In the genomic region with DNA sequence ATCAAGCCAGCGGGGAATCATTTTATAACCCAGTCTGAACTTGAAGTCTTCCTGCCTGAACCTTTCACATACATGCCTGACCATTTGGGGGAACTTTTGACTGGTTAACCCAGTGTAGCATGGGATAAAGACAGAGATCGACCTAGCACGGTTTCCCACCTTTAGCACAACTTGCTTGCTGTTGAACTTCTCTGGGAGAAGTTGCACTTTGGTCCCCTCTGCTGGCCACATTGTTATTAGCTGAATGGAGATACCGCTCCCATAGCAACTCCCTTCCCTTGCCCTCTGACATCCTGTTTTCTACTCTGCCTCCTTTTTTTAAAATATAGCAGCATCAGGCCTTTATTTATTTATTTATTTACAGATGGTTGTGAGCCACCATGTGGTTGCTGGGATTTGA, we compare ENCODE assay signal across 8 mouse cellular contexts. TPM values are rescaled to one million over a fixed set of nuclear protein-coding genes. Genes with fewer than 3 reads are reported as not detected.
DNase-seq lines count a peak whose midpoint lies in the region; ATAC-seq and TF ChIP-seq lines count a peak whose summit lies in the region.

No protein-coding gene starts in this region.

- TF ChIP-seq POLR2A in cortical plate, adult 2 months (IDR thresholded peaks at IDR 0.05; ENCODE audit: extremely low read depth, insufficient read depth, low read length): no peak
- TF ChIP-seq POLR2A in myocyte (IDR thresholded peaks at IDR 0.05; ENCODE audit: insufficient read length, low read depth): no peak
- no peak for TF ChIP-seq POLR2A in thymus, adult 2 months (IDR thresholded peaks at IDR 0.05; ENCODE audit: control insufficient read depth, extremely low read depth, insufficient read depth, low read length, poor library complexity)

- H3ac ChIP-seq in myocyte (ENCODE audit: control insufficient read depth, insufficient read length): no peak overlapping the region

- no peak overlapping the region for H3K9ac ChIP-seq in hindbrain, embryonic 14.5 days
- no peak overlapping the region for H3K9ac ChIP-seq in hindbrain, embryonic 13.5 days

- H3K27me3 ChIP-seq in hindbrain, embryonic 14.5 days (ENCODE audit: control insufficient read depth, insufficient read depth, low read length): peaks cover 4% of the 10 kb centered on the region
- peaks cover 22% of the 10 kb centered on the region; the same call in 1 of the 2 replicates for H3K27me3 ChIP-seq in hindbrain, embryonic 13.5 days
- H3K27me3 ChIP-seq in myocyte (ENCODE audit: control insufficient read depth, insufficient read depth, insufficient read length): peaks cover 34% of the 10 kb centered on the region
- H3K27me3 ChIP-seq in thymus, adult 2 months (ENCODE audit: control insufficient read depth, insufficient read depth, low read length): no peaks in the 10 kb centered on the region

- DNase-seq in hindbrain, embryonic 14.5 days (ENCODE audit: low spot score): peak; percentile 74
- DNase-seq in MEL-GATA-1-ER (ENCODE audit: extremely low read depth, low read depth): peak; percentile 52
- peak; percentile 78 to 89 for DNase-seq in heart, postnatal 14 days
- peak; percentile 63 for DNase-seq in left cerebral cortex, postnatal 4 days
- DNase-seq in thymus, adult 2 months: peak; percentile 90

- intact Hi-C loops in heart, postnatal 14 days (cut with DNase I): loop anchor here (1.0 to 10.0 kb wide), 2 partner anchors 92 to 262 kb away; no protein-coding TSS in a partner anchor
- intact Hi-C loops in left cerebral cortex, postnatal 4 days (cut with DNase I): loop anchor here (5.0 kb wide), 2 partner anchors 54 to 84 kb away; a partner anchor contains a TSS

- no peak overlapping the region for H3K4me2 ChIP-seq in hindbrain, embryonic 14.5 days (replicated peaks)
- no peak overlapping the region for H3K4me2 ChIP-seq in hindbrain, embryonic 13.5 days
- H3K4me2 ChIP-seq in myocyte (ENCODE audit: low read depth): peak overlapping the region; percentile 68

- no peaks in the 10 kb centered on the region for H3K36me3 ChIP-seq in hindbrain, embryonic 14.5 days (replicated peaks; ENCODE audit: control insufficient read depth, insufficient read depth)
- no peaks in the 10 kb centered on the region for H3K36me3 ChIP-seq in hindbrain, embryonic 13.5 days
- H3K36me3 ChIP-seq in myocyte (ENCODE audit: control insufficient read depth, insufficient read depth): no peaks in the 10 kb centered on the region
- H3K36me3 ChIP-seq in thymus, adult 2 months (ENCODE audit: control insufficient read depth, insufficient read depth, low read length): no peaks in the 10 kb centered on the region

- H3K27ac ChIP-seq in hindbrain, embryonic 14.5 days: no peak overlapping the region
- no peak overlapping the region for H3K27ac ChIP-seq in hindbrain, embryonic 13.5 days
- H3K27ac ChIP-seq in cortical plate, adult 2 months (ENCODE audit: insufficient read depth, low read length): no peak overlapping the region
- H3K27ac ChIP-seq in thymus, adult 2 months (ENCODE audit: control insufficient read depth, insufficient read depth, low read length): peak overlapping the region; percentile 32; the same call in 1 of the 2 replicates

- WGBS in hindbrain, embryonic 14.5 days: 33% methylated on average over 4 of the region's 4 CpGs
- WGBS in hindbrain, embryonic 13.5 days: 28% methylated on average over 4 of the region's 4 CpGs
- 23% methylated on average over 4 of the region's 4 CpGs for WGBS in thymus, adult 2 months

- no peaks in the 10 kb centered on the region for H3K9me3 ChIP-seq in hindbrain, embryonic 14.5 days (ENCODE audit: control insufficient read depth, low read length)
- no peaks in the 10 kb centered on the region for H3K9me3 ChIP-seq in hindbrain, embryonic 13.5 days

- peak; percentile 63 for TF ChIP-seq CTCF in cortical plate, adult 2 months (IDR thresholded peaks at IDR 0.05; ENCODE audit: extremely low read depth, insufficient read depth, low read length)
- TF ChIP-seq CTCF in thymus, adult 2 months (IDR thresholded peaks at IDR 0.05; ENCODE audit: borderline replicate concordance, control insufficient read depth, extremely low read depth, insufficient read depth, low read length, poor library complexity): no peak

- no peaks in the 10 kb centered on the region for H3K79me2 ChIP-seq in myocyte (ENCODE audit: control insufficient read depth, insufficient read depth)

- no peak for ATAC-seq in hindbrain, embryonic 14.5 days (ENCODE audit: low FRiP score)
- no peak for ATAC-seq in hindbrain, embryonic 13.5 days (ENCODE audit: low FRiP score)

- 0 out of 2 replicates have a peak, but pooled peaks cover 7% of the 10 kb centered on the region for H3K4me1 ChIP-seq in hindbrain, embryonic 14.5 days (replicated peaks; ENCODE audit: control insufficient read depth, insufficient read depth, low read length)
- peaks cover 9% of the 10 kb centered on the region for H3K4me1 ChIP-seq in hindbrain, embryonic 13.5 days (replicated peaks)
- H3K4me1 ChIP-seq in cortical plate, adult 2 months (ENCODE audit: control insufficient read depth, insufficient read depth, low read length): no peaks in the 10 kb centered on the region
- peaks cover 17% of the 10 kb centered on the region for H3K4me1 ChIP-seq in thymus, adult 2 months (replicated peaks; ENCODE audit: control insufficient read depth, insufficient read depth, low read length)

- no peak overlapping the region for H3K4me3 ChIP-seq in hindbrain, embryonic 14.5 days (replicated peaks; ENCODE audit: low read length)
- no peak overlapping the region for H3K4me3 ChIP-seq in hindbrain, embryonic 13.5 days
- H3K4me3 ChIP-seq in cortical plate, adult 2 months (ENCODE audit: insufficient read depth, low read length): no peak overlapping the region
- no peak overlapping the region for H3K4me3 ChIP-seq in myocyte
- H3K4me3 ChIP-seq in thymus, adult 2 months (ENCODE audit: control insufficient read depth, insufficient read depth, low read length): no peak overlapping the region

TF ChIP-seq in myocyte, 11 proteins besides CTCF, POLR2A, EP300 and RAD21:
- TF ChIP-seq MYOG (IDR thresholded peaks at IDR 0.05; ENCODE audit: control insufficient read depth in 1 of 3, insufficient read depth in 1 of 3, insufficient read length in 2 of 3, low read depth in 2 of 3): no peak
- no peak for TF ChIP-seq MAX (IDR thresholded peaks at IDR 0.05; ENCODE audit: low read depth)
- no peak for TF ChIP-seq CEBPB (IDR thresholded peaks at IDR 0.05; ENCODE audit: insufficient read depth, poor library complexity, severe bottlenecking)
- TF ChIP-seq POLR2AphosphoS2 (IDR thresholded peaks at IDR 0.05; ENCODE audit: insufficient read length, low read depth): no peak
- TF ChIP-seq USF1 (IDR thresholded peaks at IDR 0.05; ENCODE audit: low read depth): no peak
- TF ChIP-seq REST (IDR thresholded peaks at IDR 0.05; ENCODE audit: insufficient read depth, insufficient read length): no peak
- TF ChIP-seq TCF3 (IDR thresholded peaks at IDR 0.05; ENCODE audit: insufficient read length, low read depth): no peak
- TF ChIP-seq MYOD1 (IDR thresholded peaks at IDR 0.05; ENCODE audit: control insufficient read depth in 1 of 3, insufficient read length in 2 of 3, low read depth in 2 of 3): no peak
- TF ChIP-seq TCF12 (IDR thresholded peaks at IDR 0.05; ENCODE audit: insufficient read depth, poor library complexity, severe bottlenecking): no peak
- TF ChIP-seq E2F4 (IDR thresholded peaks at IDR 0.05; ENCODE audit: insufficient read depth): no peak
- TF ChIP-seq SRF (IDR thresholded peaks at IDR 0.05; ENCODE audit: control insufficient read depth, insufficient read length, low read depth): no peak
TF ChIP-seq in myocyte: peak in this region for 0.

RNA-seq across cellular contexts. Expression of a gene that starts 1.3 kb away (rescaled TPM):
- 2.9 and 3.0 TPM in 2 replicates for polyA plus RNA-seq in hindbrain, embryonic 14.5 days (2014; fragmentation: Nextera tagmentation; extraction: Ambion mirVana)
- polyA plus RNA-seq in hindbrain, embryonic 13.5 days (2015; fragmentation: Nextera tagmentation; extraction: Ambion mirVana): 0.83 and 2.3 TPM in 2 replicates
- 0.44 and 0.95 TPM in 2 replicates for polyA plus RNA-seq in cortical plate, adult 2 months (2012; rRNA removed)
- 1 to 10 TPM; 1.2 to 1.3 TPM for total RNA-seq in heart, postnatal 14 days (2021)
- total RNA-seq in left cerebral cortex, postnatal 4 days (2021): 1 to 10 TPM in 1 of 2 experiments, not detected in 1; 1.2 TPM
- polyA plus RNA-seq in myocyte (2012; fragmentation: generic; extraction: Trizol): not detected
- 7.0 and 8.0 TPM in 2 replicates for polyA plus RNA-seq in thymus, adult 2 months (2012; rRNA removed)

RNA-seq across cellular contexts. Expression of a gene that starts 8.0 kb away (rescaled TPM):
- not detected in 2 replicates for polyA plus RNA-seq in hindbrain, embryonic 14.5 days (2014; fragmentation: Nextera tagmentation; extraction: Ambion mirVana)
- polyA plus RNA-seq in hindbrain, embryonic 13.5 days (2015; fragmentation: Nextera tagmentation; extraction: Ambion mirVana): 0.31 TPM in 1 of 2 replicates, not detected in the other
- polyA plus RNA-seq in cortical plate, adult 2 months (2012; rRNA removed): 0.23 and 0.34 TPM in 2 replicates
- under 1 TPM in 1 of 2 experiments, not detected in 1; 0.45 TPM for total RNA-seq in heart, postnatal 14 days (2021)
- total RNA-seq in left cerebral cortex, postnatal 4 days (2021): under 1 TPM in 1 of 2 experiments, not detected in 1; 0.62 TPM
- not detected for polyA plus RNA-seq in myocyte (2012; fragmentation: generic; extraction: Trizol)
- 5.3 and 7.2 TPM in 2 replicates for polyA plus RNA-seq in thymus, adult 2 months (2012; rRNA removed)

RNA-seq across cellular contexts. Expression of a gene that starts 12.6 kb away (rescaled TPM):
- 0.27 and 0.28 TPM in 2 replicates for polyA plus RNA-seq in hindbrain, embryonic 14.5 days (2014; fragmentation: Nextera tagmentation; extraction: Ambion mirVana)
- 0.25 and 0.29 TPM in 2 replicates for polyA plus RNA-seq in hindbrain, embryonic 13.5 days (2015; fragmentation: Nextera tagmentation; extraction: Ambion mirVana)
- polyA plus RNA-seq in cortical plate, adult 2 months (2012; rRNA removed): not detected in 2 replicates
- total RNA-seq in heart, postnatal 14 days (2021): not detected
- total RNA-seq in left cerebral cortex, postnatal 4 days (2021): not detected
- not detected for polyA plus RNA-seq in myocyte (2012; fragmentation: generic; extraction: Trizol)
- 0.22 and 0.50 TPM in 2 replicates for polyA plus RNA-seq in thymus, adult 2 months (2012; rRNA removed)

RNA-seq across cellular contexts. Expression of a gene that starts 18.8 kb away (rescaled TPM):
- polyA plus RNA-seq in hindbrain, embryonic 14.5 days (2014; fragmentation: Nextera tagmentation; extraction: Ambion mirVana): 747 and 789 TPM in 2 replicates
- 802 and 803 TPM in 2 replicates for polyA plus RNA-seq in hindbrain, embryonic 13.5 days (2015; fragmentation: Nextera tagmentation; extraction: Ambion mirVana)
- 240 and 248 TPM in 2 replicates for polyA plus RNA-seq in cortical plate, adult 2 months (2012; rRNA removed)
- total RNA-seq in heart, postnatal 14 days (2021): 100 to 1,000 TPM; 231 to 238 TPM
- total RNA-seq in left cerebral cortex, postnatal 4 days (2021): 100 to 1,000 TPM; 269 to 276 TPM
- polyA plus RNA-seq in myocyte (2012; fragmentation: generic; extraction: Trizol): 575 TPM
- polyA plus RNA-seq in thymus, adult 2 months (2012; rRNA removed): 387 and 460 TPM in 2 replicates

RNA-seq across cellular contexts. Expression of a gene that starts 26.4 kb away (rescaled TPM):
- not detected in 2 replicates for polyA plus RNA-seq in hindbrain, embryonic 14.5 days (2014; fragmentation: Nextera tagmentation; extraction: Ambion mirVana)
- polyA plus RNA-seq in hindbrain, embryonic 13.5 days (2015; fragmentation: Nextera tagmentation; extraction: Ambion mirVana): not detected in 2 replicates
- not detected in 2 replicates for polyA plus RNA-seq in cortical plate, adult 2 months (2012; rRNA removed)
- total RNA-seq in heart, postnatal 14 days (2021): not detected
- total RNA-seq in left cerebral cortex, postnatal 4 days (2021): not detected
- polyA plus RNA-seq in myocyte (2012; fragmentation: generic; extraction: Trizol): not detected
- polyA plus RNA-seq in thymus, adult 2 months (2012; rRNA removed): not detected in 2 replicates
